Mouse (Mus musculus): ENCODE data around the gene Slc25a39.

- TF ChIP-seq POLR2A (IDR thresholded peaks at IDR 0.05; ENCODE audit: control insufficient read depth in 1 of 2, insufficient read depth in 1 of 2, low read depth in 1 of 2, low read length in 2 of 2, poor library complexity in 1 of 2) (no peak), MXI1 (IDR thresholded peaks at IDR 0.05; ENCODE audit: low read depth, low read length) (no peak), CTCF (IDR thresholded peaks at IDR 0.05 in 2 of 3, conservative IDR thresholded peaks at IDR 0.05 in 1 of 3; ENCODE audit: control insufficient read depth in 1 of 3, insufficient read depth in 1 of 3, low read depth in 2 of 3, low read length in 3 of 3, poor library complexity in 1 of 3, severe bottlenecking in 1 of 3) (peak; percentile 91 to 93 (median 92)), EP300 (IDR thresholded peaks at IDR 0.05; ENCODE audit: low read depth in 1 of 2, low read length in 2 of 2) (no peak), MAZ (IDR thresholded peaks at IDR 0.05; ENCODE audit: low read depth, low read length) (no peak), MYC (IDR thresholded peaks at IDR 0.05; ENCODE audit: low read depth, low read length) (0 out of 2 replicates have a peak, but pooled peaks have one; percentile 45)
Observed at GRCm38 (mm10) chr11:102434406-102434805, 26.7 kb upstream of the Slc25a39 start.

All from MEL (cell line).